Mouse (Mus musculus): ENCODE measurements at regions not wholly inside any gene's neighbourhood (a gene's known extent, or its start where the extent isn't known, plus 50 kb on each side); places are given as distances from the start of the nearest gene placed in this dataset.
A peak's percentile ranks its signal among the peaks of the same experiment; 100 is the strongest.

- ATAC-seq (ENCODE audit: insufficient number of reproducible peaks, low FRiP score, low TSS enrichment) = no peak
These were observed 56.4 kb upstream of the Adra2c start for GRCm38 (mm10) chr5:35221451-35222305.

- ATAC-seq (ENCODE audit: insufficient number of reproducible peaks, low FRiP score, low TSS enrichment) = no peak
These were observed 61.8 kb upstream of the Adra2c start for GRCm38 (mm10) chr5:35216271-35216670.

- ATAC-seq (ENCODE audit: insufficient number of reproducible peaks, low FRiP score, low TSS enrichment) = no peak
These were observed 62.5 kb upstream of the Adra2c start for GRCm38 (mm10) chr5:35215480-35216195.

- no peak for ATAC-seq (ENCODE audit: insufficient number of reproducible peaks, low FRiP score, low TSS enrichment)
These were observed 63.1 kb upstream of the Adra2c start for GRCm38 (mm10) chr5:35215007-35215406.

GRCm38 (mm10) chr5:35209348-35209747, 68.8 kb upstream of the Adra2c start:
- ATAC-seq (ENCODE audit: insufficient number of reproducible peaks, low FRiP score, low TSS enrichment) = no peak

- no peak for ATAC-seq (ENCODE audit: insufficient number of reproducible peaks, low FRiP score, low TSS enrichment)
These were observed 74.1 kb upstream of the Adra2c start for GRCm38 (mm10) chr5:35204049-35204448.

GRCm38 (mm10) chr5:35198468-35198867, 79.7 kb upstream of the Adra2c start:
- ATAC-seq (ENCODE audit: insufficient number of reproducible peaks, low FRiP score, low TSS enrichment) = peak; percentile 63

GRCm38 (mm10) chr5:35189113-35189797, 83.7 kb upstream of the Lrpap1 start:
- peak; percentile 91 for ATAC-seq (ENCODE audit: insufficient number of reproducible peaks, low FRiP score, low TSS enrichment)

- ATAC-seq (ENCODE audit: insufficient number of reproducible peaks, low FRiP score, low TSS enrichment) = no peak
These were observed 80.3 kb upstream of the Lrpap1 start for GRCm38 (mm10) chr5:35185826-35186225.

GRCm38 (mm10) chr5:35185289-35185688, 79.7 kb upstream of the Lrpap1 start:
- no peak for ATAC-seq (ENCODE audit: insufficient number of reproducible peaks, low FRiP score, low TSS enrichment)

- ATAC-seq (ENCODE audit: insufficient number of reproducible peaks, low FRiP score, low TSS enrichment) = no peak
These were observed 77.9 kb upstream of the Lrpap1 start for GRCm38 (mm10) chr5:35183418-35183817.

- ATAC-seq (ENCODE audit: insufficient number of reproducible peaks, low FRiP score, low TSS enrichment) = no peak
These were observed 71.8 kb upstream of the Lrpap1 start for GRCm38 (mm10) chr5:35177332-35177731.

GRCm38 (mm10) chr5:35176112-35176848, 70.7 kb upstream of the Lrpap1 start:
- no peak for ATAC-seq (ENCODE audit: insufficient number of reproducible peaks, low FRiP score, low TSS enrichment)

- no peak for ATAC-seq (ENCODE audit: insufficient number of reproducible peaks, low FRiP score, low TSS enrichment)
These were observed 68.8 kb upstream of the Lrpap1 start for GRCm38 (mm10) chr5:35174318-35174717.

GRCm38 (mm10) chr5:35171336-35171735, 65.8 kb upstream of the Lrpap1 start:
- ATAC-seq (ENCODE audit: insufficient number of reproducible peaks, low FRiP score, low TSS enrichment) = peak; percentile 67

- ATAC-seq (ENCODE audit: insufficient number of reproducible peaks, low FRiP score, low TSS enrichment) = no peak
These were observed 65.0 kb upstream of the Lrpap1 start for GRCm38 (mm10) chr5:35170369-35171130.

- no peak for ATAC-seq (ENCODE audit: insufficient number of reproducible peaks, low FRiP score, low TSS enrichment)
These were observed 64.2 kb upstream of the Lrpap1 start for GRCm38 (mm10) chr5:35169614-35170293.

GRCm38 (mm10) chr5:35168853-35169252, 63.3 kb upstream of the Lrpap1 start:
- ATAC-seq (ENCODE audit: insufficient number of reproducible peaks, low FRiP score, low TSS enrichment) = no peak

GRCm38 (mm10) chr5:35168369-35168768, 62.8 kb upstream of the Lrpap1 start:
- ATAC-seq (ENCODE audit: insufficient number of reproducible peaks, low FRiP score, low TSS enrichment) = no peak
